Mouse (Mus musculus) right cerebral cortex, postnatal 4 days (tissue): ENCODE results near the gene Pde7b.

Experiments used
- DNase-seq: peaks from one replicate; pipeline ENCODE4 v3.0.0-alpha.2; 2022

The Pde7b gene

DNA sequence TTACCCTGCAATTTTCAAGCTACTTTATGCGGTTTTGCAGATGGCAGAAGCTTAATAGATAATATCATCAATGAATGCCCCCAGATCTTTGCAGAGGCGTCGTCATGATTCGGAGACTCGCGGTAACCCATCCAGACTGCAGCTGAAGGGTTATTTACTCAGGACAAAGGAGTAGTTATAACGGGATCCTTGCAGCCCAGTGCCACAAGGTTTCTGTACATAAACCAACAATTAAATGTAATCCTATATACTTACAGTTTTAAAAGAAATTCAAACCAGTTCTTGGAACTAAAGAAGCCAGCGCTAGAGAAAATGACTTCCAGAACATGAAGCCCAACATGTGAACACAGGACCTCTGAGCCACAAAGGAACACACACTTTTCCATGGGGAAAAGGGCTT, 88.5 kb downstream of the Pde7b start:
- no peak for DNase-seq

- no peak for DNase-seq
Observed at GRCm38 (mm10) chr10:20633085-20633415, 91.8 kb downstream of the Pde7b start.

GRCm38 (mm10) chr10:20632256-20633084, 92.4 kb downstream of the Pde7b start:
- no peak for DNase-seq

DNA sequence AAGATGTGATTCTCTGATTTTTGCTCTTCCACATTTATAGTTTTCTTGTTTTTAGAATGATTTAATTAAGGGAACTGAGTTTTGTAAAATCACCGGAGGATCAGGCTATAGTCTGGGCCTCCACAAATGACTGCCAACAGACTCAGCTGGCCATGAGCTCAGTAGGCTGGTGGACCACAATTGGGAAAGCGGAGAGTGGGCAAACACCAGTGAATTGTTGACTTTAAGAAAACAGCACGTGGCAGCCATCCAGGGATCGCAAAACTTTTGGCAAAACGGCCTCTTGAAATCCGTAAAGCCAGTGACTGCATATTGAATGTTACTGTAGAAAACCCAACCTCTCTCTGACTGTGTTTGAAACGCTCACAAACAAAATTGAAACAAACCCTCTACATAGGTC, 94.8 kb downstream of the Pde7b start:
- DNase-seq, result no peak

GRCm38 (mm10) chr10:20625702-20626375, 99.0 kb downstream of the Pde7b start:
- DNase-seq, result no peak

DNA sequence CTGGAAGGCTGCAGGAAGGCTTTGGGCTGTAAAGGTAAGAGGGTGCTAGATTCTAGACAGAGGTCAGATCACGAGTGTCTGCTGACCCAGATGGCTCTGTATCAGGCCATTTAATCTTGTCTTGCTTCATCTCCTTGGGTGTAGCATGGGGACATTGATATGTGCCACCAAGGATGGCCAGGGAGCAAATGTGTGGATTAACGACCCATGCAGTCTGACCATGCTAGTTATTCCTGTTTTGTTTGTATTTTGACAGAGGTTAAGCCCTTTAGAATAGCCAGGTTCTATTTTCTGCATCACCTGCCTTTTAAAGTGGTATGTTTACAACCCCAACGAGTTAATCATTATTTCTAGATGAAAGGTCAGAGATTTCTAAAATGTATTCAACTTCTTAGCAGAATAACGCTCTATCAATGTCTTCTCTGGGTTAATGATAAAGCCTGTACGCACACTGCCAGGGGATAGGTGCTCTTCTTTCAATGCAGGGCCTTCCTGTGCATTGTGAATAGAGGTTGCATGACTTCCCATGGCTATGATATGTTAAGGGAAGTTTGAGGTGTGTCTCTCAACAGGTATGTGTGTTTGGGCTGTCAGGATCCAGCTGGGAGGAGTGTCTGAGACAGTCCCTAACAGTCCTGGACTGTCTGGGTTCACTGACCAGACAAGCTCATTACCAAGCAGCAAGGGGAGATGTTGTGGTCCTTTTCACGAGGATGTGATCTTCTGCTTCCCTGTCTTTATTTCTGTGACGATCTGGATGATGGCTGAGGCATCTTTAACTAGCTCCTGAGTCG, 103.0 kb downstream of the Pde7b start:
- no peak for DNase-seq

- no peak for DNase-seq
Observed at GRCm38 (mm10) chr10:20606007-20606406, 118.9 kb downstream of the Pde7b start.

DNA sequence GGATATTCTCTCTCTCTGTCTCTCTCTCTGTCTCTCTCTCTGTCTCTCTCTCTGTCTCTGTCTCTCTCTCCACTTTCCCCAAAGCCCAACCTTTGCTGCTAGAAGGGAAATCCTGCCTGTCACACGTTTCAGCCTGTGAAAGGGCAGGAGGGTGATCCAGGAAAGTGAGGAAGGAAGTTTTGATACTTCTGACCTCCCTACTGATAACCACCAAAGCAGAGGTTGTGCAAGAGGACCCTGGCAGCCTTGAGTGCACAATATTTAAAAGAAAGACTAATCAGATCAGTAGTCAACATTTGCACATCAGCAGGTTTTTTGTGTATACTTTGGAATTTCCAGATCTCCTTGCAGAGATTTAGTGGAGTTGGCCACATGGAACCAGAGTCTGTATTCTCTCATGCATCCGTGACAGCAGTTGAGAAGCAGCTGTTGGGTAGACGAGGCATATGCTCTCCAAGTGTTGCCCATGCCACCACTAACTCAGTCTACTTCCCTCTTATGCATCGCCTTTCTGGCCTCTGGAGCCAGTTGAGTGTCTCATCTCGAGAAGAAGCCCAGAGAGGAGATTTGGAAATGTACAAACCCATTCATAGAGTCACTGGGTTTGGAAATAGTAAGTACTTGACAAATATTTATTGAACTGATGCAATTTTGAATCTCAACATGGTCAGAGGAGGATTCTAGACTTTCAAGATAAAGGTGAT, 129.6 kb downstream of the Pde7b start:
- DNase-seq, result no peak

DNA sequence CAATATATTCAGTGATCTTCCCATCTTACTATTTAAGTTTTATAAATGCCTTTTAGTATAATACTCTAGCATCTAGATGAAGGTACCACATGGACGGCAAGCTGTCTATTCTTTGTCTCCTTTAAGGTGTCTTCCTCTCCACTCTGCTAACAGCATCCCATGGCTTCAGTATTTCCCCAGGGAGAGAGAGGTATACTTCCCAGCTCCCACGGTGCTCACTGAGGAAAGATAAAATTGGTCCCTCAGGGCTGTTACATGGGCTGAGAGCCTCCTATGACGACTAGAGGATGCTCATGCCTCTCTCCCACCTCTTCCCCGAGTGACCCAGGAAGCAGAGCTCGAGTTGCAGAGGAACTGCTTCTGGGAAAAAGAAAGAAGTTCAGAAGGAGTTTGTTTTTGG, 130.9 kb downstream of the Pde7b start:
- DNase-seq, result no peak

GRCm38 (mm10) chr10:20590100-20590499, 134.8 kb downstream of the Pde7b start:
- DNase-seq, result no peak

DNA sequence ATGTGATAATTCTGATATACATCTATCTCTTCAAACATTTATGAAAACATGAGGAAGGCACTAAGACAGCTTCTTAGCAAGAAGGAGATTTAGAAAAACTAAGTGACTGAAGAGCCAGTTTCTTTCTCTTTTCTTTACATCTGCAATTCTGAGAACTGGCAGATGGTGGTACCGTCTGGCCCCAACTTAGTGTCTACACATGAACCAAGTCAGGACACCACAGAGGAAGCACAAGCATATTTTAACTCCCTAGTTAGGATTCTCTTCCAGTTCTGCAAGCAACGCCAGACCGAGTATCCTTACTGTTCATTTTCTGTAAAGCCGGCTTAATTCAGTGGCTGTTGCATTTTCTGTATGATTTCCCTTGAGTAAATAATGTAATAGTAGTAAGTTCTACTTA, 138.9 kb downstream of the Pde7b start:
- peak; percentile 16 for DNase-seq

DNA sequence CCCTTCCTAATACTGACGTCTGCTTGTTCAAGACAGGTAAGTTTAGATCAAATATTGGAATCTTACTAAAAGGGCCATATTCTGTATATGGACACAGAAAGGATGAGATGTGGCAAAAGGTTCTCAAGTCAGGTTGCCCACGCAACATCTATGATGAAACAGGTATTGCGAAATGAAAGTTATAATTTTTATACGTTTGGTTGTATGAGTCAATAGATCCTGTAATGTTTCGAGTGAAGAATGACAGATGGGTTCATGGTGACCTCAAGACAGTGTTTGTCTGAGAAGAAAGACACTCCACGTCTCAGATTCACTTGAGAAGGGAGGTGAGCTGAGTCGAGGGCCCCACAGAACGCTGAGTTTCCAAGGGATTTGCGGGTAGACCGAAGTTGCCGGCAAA, 149.9 kb downstream of the Pde7b start:
- no peak for DNase-seq

DNA sequence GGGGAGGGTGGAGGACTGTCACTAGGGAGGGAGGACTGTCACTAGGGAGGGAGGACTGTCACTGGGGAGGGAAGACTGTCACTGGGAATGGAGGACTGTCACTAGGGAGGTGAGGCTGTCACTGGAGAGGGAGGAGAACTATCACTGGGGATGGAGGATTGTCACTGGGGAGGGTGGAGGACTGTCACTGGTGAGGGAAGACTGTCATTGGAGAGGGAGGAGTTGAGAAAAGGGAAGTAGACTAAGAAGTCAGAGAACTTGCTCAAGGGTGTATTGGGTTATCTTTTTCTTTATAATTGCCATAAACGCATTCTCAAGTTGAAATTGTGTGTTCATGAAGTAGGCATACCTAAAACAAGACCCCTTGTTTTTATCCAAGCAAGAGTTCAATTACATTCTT, 150.5 kb downstream of the Pde7b start:
- DNase-seq, result no peak

- no peak for DNase-seq
Observed at GRCm38 (mm10) chr10:20571521-20571920, 153.4 kb downstream of the Pde7b start.

DNA sequence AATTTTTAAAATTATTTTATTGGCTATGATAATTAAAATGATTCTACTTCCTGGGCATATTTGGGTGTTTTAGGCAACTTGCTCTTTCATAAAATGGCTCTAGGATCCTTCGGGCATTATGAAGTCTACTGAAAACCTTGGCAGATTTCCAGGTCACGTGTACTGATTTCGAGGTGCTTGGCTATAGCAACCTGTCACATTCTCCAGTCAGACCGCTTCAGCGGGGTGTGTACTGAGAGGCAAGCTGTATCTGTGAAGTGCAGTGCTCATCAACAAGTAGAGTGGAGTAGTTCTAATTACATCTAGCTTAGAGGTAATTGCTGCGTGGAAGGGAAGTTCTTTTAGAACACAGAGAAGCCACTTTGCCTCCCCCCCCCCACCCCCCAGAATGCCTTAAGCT, 156.2 kb downstream of the Pde7b start:
- no peak for DNase-seq

GRCm38 (mm10) chr10:20567684-20568236, 157.1 kb downstream of the Pde7b start:
- no peak for DNase-seq

DNA sequence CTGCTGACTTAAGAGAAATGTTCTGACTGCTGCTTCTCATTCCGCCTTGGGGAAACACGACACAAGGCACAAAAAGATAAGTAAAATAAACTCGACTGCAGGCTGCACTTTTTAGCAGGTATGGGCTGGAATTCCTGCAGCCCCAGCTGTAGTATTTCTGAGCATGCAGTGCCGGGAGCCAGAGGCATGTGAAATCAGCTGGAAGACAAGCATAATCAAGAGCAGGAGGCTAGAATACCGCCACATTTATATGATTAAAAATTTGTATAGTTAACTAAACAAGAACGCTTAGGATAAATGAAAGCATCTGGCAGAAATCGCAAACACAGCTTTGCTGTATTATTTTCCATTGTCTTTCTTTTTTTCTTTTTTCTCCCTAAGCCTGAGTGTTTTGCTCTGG, 168.4 kb downstream of the Pde7b start:
- no peak for DNase-seq

DNA sequence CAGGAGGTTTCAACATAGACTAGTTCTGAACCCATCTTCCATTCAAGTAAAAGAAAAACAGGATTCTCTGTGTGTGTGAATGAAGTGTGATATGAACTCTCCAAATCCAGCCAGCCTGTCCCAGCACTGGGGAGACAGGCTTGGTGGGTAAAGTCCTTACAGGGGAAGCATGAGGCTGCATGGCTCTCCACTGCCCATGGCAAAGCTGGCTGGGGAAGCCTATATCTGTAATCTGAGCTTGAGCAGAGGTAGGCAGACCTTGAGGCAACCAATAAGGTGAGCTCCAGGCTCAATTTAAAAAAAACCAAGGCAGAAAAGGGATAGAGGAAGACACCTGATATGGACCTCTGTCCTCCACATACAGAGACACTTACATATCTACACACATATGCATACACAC, 173.5 kb downstream of the Pde7b start:
- DNase-seq, result no peak

- DNase-seq, result no peak
Observed at GRCm38 (mm10) chr10:20550771-20551170, 174.1 kb downstream of the Pde7b start.

GRCm38 (mm10) chr10:20550161-20550560, 174.7 kb downstream of the Pde7b start:
- no peak for DNase-seq

DNA sequence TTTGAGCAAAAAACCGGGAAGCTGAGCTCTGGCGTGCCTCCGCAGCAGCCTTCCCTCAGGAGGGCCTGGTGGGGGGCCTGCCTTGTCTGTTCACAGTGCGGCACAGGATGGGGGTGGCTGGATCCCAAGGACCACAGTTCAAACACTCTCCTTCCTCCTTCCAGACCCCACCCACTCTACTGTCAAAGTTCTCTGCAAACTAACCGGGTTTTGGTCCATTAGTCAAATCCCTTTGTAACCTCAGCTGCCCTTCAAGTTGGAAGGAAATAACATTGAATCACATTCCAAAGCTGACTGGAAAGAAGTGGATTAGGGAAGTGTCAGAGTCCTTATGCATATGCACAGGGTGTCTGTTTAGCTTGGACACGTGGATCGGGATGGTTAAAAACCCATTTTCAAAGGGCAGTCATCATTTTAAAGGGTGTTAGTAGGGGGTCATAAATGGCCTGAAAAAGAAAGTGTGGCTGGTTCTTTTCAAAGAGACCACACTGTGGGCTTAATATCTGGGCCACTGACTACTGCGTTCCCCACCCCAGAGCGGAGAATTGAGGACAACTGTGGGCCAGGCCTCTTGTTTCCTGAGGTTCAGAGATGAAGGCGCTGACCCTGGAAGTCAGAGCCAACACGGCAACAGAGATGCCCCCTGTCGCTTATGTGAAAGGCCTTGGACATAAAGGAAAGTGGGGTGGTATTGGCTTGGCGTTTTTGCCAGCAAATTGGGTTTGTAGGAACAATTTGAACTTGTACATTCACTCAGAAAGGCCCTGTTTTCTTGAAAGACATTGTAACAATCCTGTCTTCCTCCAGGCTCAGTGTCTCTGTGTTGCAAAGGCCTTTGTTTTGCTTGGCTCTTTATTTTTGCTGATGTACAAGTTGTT, 175.8 kb downstream of the Pde7b start:
- DNase-seq, result no peak
